Mouse (Mus musculus): Measurements from ENCODE around the gene Creld2.

Creld2 gene

DNA sequence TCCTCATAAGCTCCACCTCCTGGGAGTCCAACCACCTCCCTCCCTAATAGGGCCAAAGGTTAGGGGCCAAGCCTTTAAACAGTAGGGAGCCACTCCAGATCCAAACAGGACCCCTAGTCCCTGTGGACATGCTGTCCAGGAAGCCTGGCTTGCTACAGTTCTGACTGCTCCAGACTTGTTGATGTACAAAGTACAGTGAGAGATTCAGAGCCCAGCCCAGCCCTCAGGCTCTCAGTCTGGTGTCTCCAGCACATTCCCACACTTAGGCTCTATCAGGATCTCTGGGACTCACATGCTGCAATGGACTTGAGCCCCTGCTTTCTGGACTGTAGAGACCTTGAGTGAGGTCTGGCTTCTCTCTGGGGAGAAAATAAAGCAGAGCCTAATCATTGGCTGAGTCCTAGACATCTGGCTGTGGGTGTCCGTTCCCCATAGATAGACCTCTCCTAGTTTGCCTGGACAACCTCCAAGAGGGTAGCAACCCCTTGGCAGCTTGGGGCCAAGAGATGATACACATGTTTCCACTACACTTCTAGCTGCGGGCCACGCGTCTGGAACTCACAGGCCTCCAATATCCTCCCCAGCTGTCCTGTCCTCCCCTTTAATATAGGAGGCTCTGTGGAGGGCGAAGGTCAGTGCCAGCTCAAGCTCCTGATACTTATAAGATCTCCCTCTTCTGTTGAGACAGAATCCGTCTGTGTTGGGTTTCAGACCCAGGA lies 48.7 kb downstream of the Creld2 start:
- no peak for DNase-seq (ENCODE audit: low spot score)

DNA sequence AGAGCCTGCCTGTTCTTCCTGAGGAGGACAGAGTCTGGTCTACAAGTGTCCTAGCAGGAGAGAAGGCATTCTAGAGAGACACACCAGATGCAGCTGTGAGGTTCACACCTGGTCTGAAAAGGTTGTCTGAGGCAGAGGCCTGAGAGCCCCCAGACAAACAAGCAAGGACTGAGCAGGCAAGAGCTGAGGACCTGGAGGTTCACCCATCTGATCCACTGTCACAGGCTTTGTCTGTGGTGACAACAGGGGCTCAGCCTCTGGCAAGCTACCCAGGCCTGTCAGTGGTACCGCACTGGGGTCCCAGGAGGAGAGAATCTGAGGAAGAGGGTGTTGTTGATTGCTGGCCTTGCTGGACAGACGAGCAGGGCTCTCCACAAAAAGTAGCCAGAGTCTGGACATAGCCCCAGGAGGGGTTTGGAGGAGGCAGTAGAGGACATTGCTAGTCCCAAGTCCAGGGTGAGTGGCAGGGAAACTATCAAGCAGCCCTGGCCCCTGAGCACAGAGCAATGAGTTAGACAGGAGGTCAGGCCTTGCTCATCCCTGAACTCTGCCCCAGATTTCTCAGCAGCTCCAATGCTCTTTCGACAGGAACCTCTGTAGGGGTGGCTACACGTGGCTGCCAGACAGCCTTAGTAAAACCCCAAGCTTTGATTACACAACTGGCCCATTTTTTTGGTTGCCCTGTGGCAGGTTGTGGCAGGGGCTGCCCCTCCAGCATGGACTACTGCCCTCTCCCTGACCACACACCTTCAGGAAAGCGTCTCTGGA lies 51.2 kb downstream of the Creld2 start:
- no peak for DNase-seq (ENCODE audit: low spot score)

DNA sequence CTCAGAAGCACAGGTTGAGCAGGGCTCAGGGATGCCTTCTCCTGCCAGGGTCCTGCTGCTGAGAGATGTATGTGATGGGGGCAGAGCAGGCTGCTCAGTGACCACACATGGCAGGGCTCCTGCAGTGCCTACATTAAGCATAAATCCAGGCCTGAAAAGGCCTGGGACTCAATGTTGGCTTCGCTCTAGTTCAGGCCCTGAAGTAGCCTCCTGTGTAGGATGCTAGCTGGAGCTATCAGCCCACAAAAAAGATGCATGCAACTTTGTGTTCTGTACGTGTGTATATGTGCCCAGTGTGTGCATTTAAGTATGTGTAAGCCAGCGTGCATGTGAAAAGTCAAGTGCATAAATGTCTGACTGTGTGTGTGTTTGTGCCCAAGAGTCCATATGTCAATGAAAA lies 54.6 kb downstream of the Creld2 start:
- no peak for DNase-seq (ENCODE audit: low spot score)

DNA sequence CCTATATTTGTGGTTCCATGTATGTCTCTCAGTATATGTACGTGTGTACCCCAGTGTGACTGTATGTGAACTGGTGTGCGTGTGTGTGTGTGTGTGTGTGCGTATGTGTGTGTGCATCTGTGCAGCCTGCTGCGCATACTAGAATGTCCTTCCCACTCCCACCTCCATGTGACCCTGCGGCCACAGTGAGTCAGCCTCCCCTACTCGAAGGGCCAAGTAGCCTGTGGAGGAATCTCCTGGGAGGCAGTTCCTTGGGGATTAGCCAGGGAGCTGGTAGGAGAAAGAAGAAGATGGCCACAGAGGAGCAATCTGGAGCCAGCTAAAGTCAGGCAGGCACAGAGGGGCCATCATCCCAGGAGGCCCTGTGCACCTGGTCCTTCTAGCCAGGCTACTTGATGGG lies 55.0 kb downstream of the Creld2 start:
- no peak for DNase-seq (ENCODE audit: low spot score)

DNA sequence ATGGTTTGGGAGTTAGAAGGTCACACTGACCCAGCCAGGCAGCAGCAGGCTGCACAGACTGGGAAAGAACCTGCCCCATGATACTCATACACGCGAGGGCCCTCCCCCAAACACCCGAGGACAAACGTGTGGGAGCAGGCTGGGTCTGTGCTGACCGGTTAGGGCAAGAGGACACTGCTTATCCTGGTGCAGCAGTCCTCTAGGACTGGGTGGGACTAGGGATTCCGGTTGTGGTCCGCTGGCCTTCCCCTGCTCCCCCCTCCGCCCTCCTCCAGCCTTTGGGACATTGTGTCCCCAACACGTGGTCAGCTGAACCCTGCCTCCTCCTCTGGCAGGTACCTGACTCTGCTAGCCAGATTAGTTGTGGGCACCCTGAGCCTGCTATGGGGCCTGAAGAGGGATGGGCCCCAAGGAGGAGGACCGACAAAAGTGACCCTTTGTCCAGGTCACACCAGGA lies 56.2 kb downstream of the Creld2 start:
- no peak for DNase-seq (ENCODE audit: low spot score)

Measured in embryo, embryonic 10.5 days (tissue).